Mouse (Mus musculus) 3134 (cell line): ENCODE measurements around the gene Acat3.
A peak's percentile ranks its signal among the peaks of the same experiment; 100 is the strongest.
"Not testable (repeated sequence)": the region's sequence is repeated elsewhere in the genome, so short reads cannot be mapped to it uniquely, and the experiment has no call there.

ENCODE experiments used
- DNase-seq: peaks from one replicate; pipeline ENCODE4 v3.0.0-alpha.2; 2011; ENCODE audit warnings: low spot score; ENCODE audit not compliant: insufficient read length; ENCODE audit errors: extremely low read depth

Acat3 gene

GRCm38 (mm10) chr17:12921073-12921472 lies 19.3 kb downstream of the Acat3 start:
- no peak for DNase-seq

GRCm38 (mm10) chr17:12916588-12917380 lies 23.6 kb downstream of the Acat3 start:
- DNase-seq = no peak

- DNase-seq = peak; percentile 100
Measured at GRCm38 (mm10) chr17:12915881-12916583, 24.4 kb downstream of the Acat3 start, which contains the start of gene Mrpl18. Gene Mrpl18 (minus strand): TSS chr17:12916345.

GRCm38 (mm10) chr17:12915488-12915880 lies 24.9 kb downstream of the Acat3 start, which contains the start of gene Tcp1:
Gene Tcp1 (plus strand): TSS chr17:12915701.
- no peak for DNase-seq

- DNase-seq = no peak
Measured at GRCm38 (mm10) chr17:12910391-12910790, 30.0 kb downstream of the Acat3 start.

- peak; percentile 27 for DNase-seq
Measured at GRCm38 (mm10) chr17:12909361-12910280, 30.8 kb downstream of the Acat3 start, which contains the start of gene Pnldc1. Gene Pnldc1 (minus strand): TSS chr17:12910230.

GRCm38 (mm10) chr17:12906436-12906835 lies 34.0 kb downstream of the Acat3 start:
- DNase-seq = no peak

GRCm38 (mm10) chr17:12905810-12906209 lies 34.6 kb downstream of the Acat3 start:
- no peak for DNase-seq

- DNase-seq = no peak
Measured at GRCm38 (mm10) chr17:12904349-12904748, 36.1 kb downstream of the Acat3 start.

- DNase-seq = no peak
Measured at GRCm38 (mm10) chr17:12903372-12904333, 36.7 kb downstream of the Acat3 start.

- DNase-seq = no peak
Measured at GRCm38 (mm10) chr17:12902291-12902690, 38.1 kb downstream of the Acat3 start.

- DNase-seq = not testable (repeated sequence)
Measured at GRCm38 (mm10) chr17:12898607-12899006, 41.8 kb downstream of the Acat3 start.

- DNase-seq = no peak
Measured at GRCm38 (mm10) chr17:12897674-12898073, 42.7 kb downstream of the Acat3 start.

GRCm38 (mm10) chr17:12892033-12892432 lies 48.4 kb downstream of the Acat3 start:
- DNase-seq = no peak

GRCm38 (mm10) chr17:12891054-12891453 lies 49.3 kb downstream of the Acat3 start:
- DNase-seq = no peak

- no peak for DNase-seq
Measured at GRCm38 (mm10) chr17:12887021-12887775, 53.2 kb downstream of the Acat3 start.

GRCm38 (mm10) chr17:12886620-12887019 lies 53.8 kb downstream of the Acat3 start:
- no peak for DNase-seq

- no peak for DNase-seq
Measured at GRCm38 (mm10) chr17:12881216-12881615, 59.2 kb downstream of the Acat3 start.

GRCm38 (mm10) chr17:12880178-12880577 lies 60.2 kb downstream of the Acat3 start:
- peak; percentile 36 for DNase-seq
